Mouse (Mus musculus): ENCODE measurements at regions not wholly inside any gene's neighbourhood (a gene's known extent, or its start where the extent isn't known, plus 50 kb on each side); places are given as distances from the start of the nearest gene placed in this dataset.

GRCm38 (mm10) chr8:34268806-34269520 lies 157.4 kb upstream of the Gm10131 start:
- Histone ChIP-seq H3K9ac (replicated peaks; ENCODE audit: low read length, poor library complexity, severe bottlenecking) (no peak overlapping the region), H3K36me3 (ENCODE audit: insufficient read depth, low read length) (no peaks in the 10 kb centered on the region), H3K9me3 (ENCODE audit: low read length) (no peaks in the 10 kb centered on the region), H3K27me3 (ENCODE audit: insufficient read depth, low read length) (no peaks in the 10 kb centered on the region), H3K4me1 (ENCODE audit: insufficient read depth, low read length) (no peaks in the 10 kb centered on the region), H3K4me3 (ENCODE audit: low read depth, low read length) (no peak overlapping the region), H3K4me2 (ENCODE audit: low read depth, low read length, poor library complexity, severe bottlenecking) (no peak overlapping the region), H3K27ac (ENCODE audit: low read depth, low read length) (no peak overlapping the region)
- peak; percentile 42 for TF ChIP-seq CTCF (IDR thresholded peaks at IDR 0.05)
- ATAC-seq (ENCODE audit: low FRiP score) (no peak), DNase-seq (ENCODE audit: low spot score) (no peak)
- WGBS = 94% methylated on average over 18 of the region's 18 CpGs

- no peak for ATAC-seq (ENCODE audit: low FRiP score)
- Histone ChIP-seq H3K27ac (ENCODE audit: low read depth, low read length) (no peak overlapping the region), H3K36me3 (ENCODE audit: insufficient read depth, low read length) (no peaks in the 10 kb centered on the region), H3K9ac (replicated peaks; ENCODE audit: low read length, poor library complexity, severe bottlenecking) (no peak overlapping the region), H3K4me2 (ENCODE audit: low read depth, low read length, poor library complexity, severe bottlenecking) (no peak overlapping the region), H3K9me3 (ENCODE audit: low read length) (no peaks in the 10 kb centered on the region), H3K4me3 (ENCODE audit: low read depth, low read length) (no peak overlapping the region), H3K4me1 (ENCODE audit: insufficient read depth, low read length) (no peaks in the 10 kb centered on the region), H3K27me3 (ENCODE audit: insufficient read depth, low read length) (no peaks in the 10 kb centered on the region)
- 80% methylated on average over 2 of the region's 2 CpGs for WGBS
- no peak for TF ChIP-seq CTCF (IDR thresholded peaks at IDR 0.05)
- DNase-seq (ENCODE audit: low spot score) = no peak
Observed at GRCm38 (mm10) chr8:34254978-34255377, 143.4 kb upstream of the Gm10131 start.

GRCm38 (mm10) chr8:34251934-34252333 lies 140.4 kb upstream of the Gm10131 start:
- DNase-seq (ENCODE audit: low spot score) = no peak
- no peak for TF ChIP-seq CTCF (IDR thresholded peaks at IDR 0.05)
- no peak overlapping the region for H3K27ac ChIP-seq (ENCODE audit: low read depth, low read length)
- WGBS = 89% methylated on average over 7 of the region's 7 CpGs
- H3K4me3 ChIP-seq (ENCODE audit: low read depth, low read length) = no peak overlapping the region
- no peaks in the 10 kb centered on the region for H3K27me3 ChIP-seq (ENCODE audit: insufficient read depth, low read length)
- ATAC-seq (ENCODE audit: low FRiP score) = no peak
- H3K4me1 ChIP-seq (ENCODE audit: insufficient read depth, low read length) = no peaks in the 10 kb centered on the region
- H3K4me2 ChIP-seq (ENCODE audit: low read depth, low read length, poor library complexity, severe bottlenecking) = no peak overlapping the region
- H3K9me3 ChIP-seq (ENCODE audit: low read length) = no peaks in the 10 kb centered on the region
- H3K9ac ChIP-seq (replicated peaks; ENCODE audit: low read length, poor library complexity, severe bottlenecking) = no peak overlapping the region
- H3K36me3 ChIP-seq (ENCODE audit: insufficient read depth, low read length) = no peaks in the 10 kb centered on the region

- no peak for TF ChIP-seq CTCF (IDR thresholded peaks at IDR 0.05)
- no peak for ATAC-seq (ENCODE audit: low FRiP score)
- no peaks in the 10 kb centered on the region for H3K36me3 ChIP-seq (ENCODE audit: insufficient read depth, low read length)
- H3K4me3 ChIP-seq (ENCODE audit: low read depth, low read length) = no peak overlapping the region
- H3K4me1 ChIP-seq (ENCODE audit: insufficient read depth, low read length) = no peaks in the 10 kb centered on the region
- H3K9me3 ChIP-seq (ENCODE audit: low read length) = no peaks in the 10 kb centered on the region
- no peak overlapping the region for H3K4me2 ChIP-seq (ENCODE audit: low read depth, low read length, poor library complexity, severe bottlenecking)
- no peak overlapping the region for H3K9ac ChIP-seq (replicated peaks; ENCODE audit: low read length, poor library complexity, severe bottlenecking)
- WGBS = 84% methylated on average over 6 of the region's 6 CpGs
- no peaks in the 10 kb centered on the region for H3K27me3 ChIP-seq (ENCODE audit: insufficient read depth, low read length)
- H3K27ac ChIP-seq (ENCODE audit: low read depth, low read length) = no peak overlapping the region
- DNase-seq (ENCODE audit: low spot score) = no peak
Observed at GRCm38 (mm10) chr8:34239346-34239900, 127.9 kb upstream of the Gm10131 start.

- ATAC-seq (ENCODE audit: low FRiP score) (no peak), DNase-seq (ENCODE audit: low spot score) (peak; percentile 73)
- H3K27me3 ChIP-seq (ENCODE audit: insufficient read depth, low read length) = no peaks in the 10 kb centered on the region
- no peak overlapping the region for H3K4me3 ChIP-seq (ENCODE audit: low read depth, low read length)
- H3K4me2 ChIP-seq (ENCODE audit: low read depth, low read length, poor library complexity, severe bottlenecking) = no peak overlapping the region
- H3K27ac ChIP-seq (ENCODE audit: low read depth, low read length) = no peak overlapping the region
- no peaks in the 10 kb centered on the region for H3K9me3 ChIP-seq (ENCODE audit: low read length)
- WGBS = 73% methylated on average over 4 of the region's 4 CpGs
- TF ChIP-seq CTCF (IDR thresholded peaks at IDR 0.05) = no peak
- H3K9ac ChIP-seq (replicated peaks; ENCODE audit: low read length, poor library complexity, severe bottlenecking) = no peak overlapping the region
- no peaks in the 10 kb centered on the region for H3K36me3 ChIP-seq (ENCODE audit: insufficient read depth, low read length)
- no peaks in the 10 kb centered on the region for H3K4me1 ChIP-seq (ENCODE audit: insufficient read depth, low read length)
Observed at GRCm38 (mm10) chr8:34233705-34234104, 122.2 kb upstream of the Gm10131 start.

GRCm38 (mm10) chr8:34229477-34229876 lies 117.9 kb upstream of the Gm10131 start:
- no peak for TF ChIP-seq CTCF (IDR thresholded peaks at IDR 0.05)
- H3K4me3 ChIP-seq (ENCODE audit: low read depth, low read length) = no peak overlapping the region
- H3K36me3 ChIP-seq (ENCODE audit: insufficient read depth, low read length) = no peaks in the 10 kb centered on the region
- no peak overlapping the region for H3K9ac ChIP-seq (replicated peaks; ENCODE audit: low read length, poor library complexity, severe bottlenecking)
- H3K9me3 ChIP-seq (ENCODE audit: low read length) = no peaks in the 10 kb centered on the region
- H3K27ac ChIP-seq (ENCODE audit: low read depth, low read length) = no peak overlapping the region
- H3K4me2 ChIP-seq (ENCODE audit: low read depth, low read length, poor library complexity, severe bottlenecking) = no peak overlapping the region
- H3K4me1 ChIP-seq (ENCODE audit: insufficient read depth, low read length) = no peaks in the 10 kb centered on the region
- ATAC-seq (ENCODE audit: low FRiP score) (no peak), DNase-seq (ENCODE audit: low spot score) (no peak)
- WGBS = 85% methylated on average over 3 of the region's 3 CpGs
- H3K27me3 ChIP-seq (ENCODE audit: insufficient read depth, low read length) = no peaks in the 10 kb centered on the region
